Mouse (Mus musculus): Measurements from ENCODE around the gene Lclat1.

DNA sequence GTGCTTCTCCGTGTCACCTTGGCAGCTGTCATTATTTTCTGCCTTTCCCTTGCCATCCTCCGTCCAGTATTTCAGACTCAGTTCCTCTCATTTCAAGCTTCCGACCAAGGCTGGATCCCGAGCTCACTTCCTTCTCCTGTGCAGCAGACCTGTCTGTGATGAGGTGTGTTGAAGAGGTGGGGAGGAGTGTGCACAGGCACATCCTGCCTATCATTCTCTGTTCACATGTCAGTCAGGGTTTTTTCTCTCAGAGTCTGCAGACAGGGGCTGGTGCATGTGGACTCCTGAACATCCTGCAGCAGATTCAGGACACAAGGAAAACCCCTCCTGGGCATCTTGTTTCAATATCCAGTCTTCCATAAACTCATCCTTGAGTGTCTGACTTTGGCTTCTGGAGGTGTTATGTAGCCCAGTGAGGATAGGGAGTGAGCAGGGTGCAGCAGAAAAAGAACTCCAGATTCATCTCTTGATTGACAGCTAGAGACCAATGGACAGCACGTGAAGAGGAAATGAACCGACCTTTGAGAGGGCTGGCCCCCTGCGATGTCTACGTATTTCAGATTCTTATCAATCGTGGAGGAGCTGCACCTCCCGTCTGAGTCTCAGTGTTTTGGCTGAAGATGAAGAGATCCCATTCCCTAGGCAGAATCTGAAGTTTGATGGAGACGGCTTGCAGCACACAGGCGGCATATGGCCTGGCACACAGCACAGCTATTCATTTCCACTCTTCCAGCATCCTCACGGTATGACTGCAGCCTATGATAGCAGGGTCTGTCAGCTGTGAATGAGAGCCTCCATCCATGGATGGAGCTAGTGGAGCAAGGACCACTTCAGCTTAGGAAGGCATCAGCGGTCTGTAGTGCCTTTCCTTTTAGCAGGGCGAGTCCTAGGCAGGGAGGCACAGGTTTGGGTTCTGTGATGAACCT, 163.3 kb downstream of the Lclat1 start:
- TF ChIP-seq CTCF (IDR thresholded peaks at IDR 0.05; ENCODE audit: low read depth, low read length) (no peak), POLR2A (IDR thresholded peaks at IDR 0.05; ENCODE audit: borderline replicate concordance, low read depth, low read length) (no peak)

Data from bone marrow macrophage, adult 2 months (primary cell).